Mouse (Mus musculus) liver, embryonic 11.5 days (tissue): ENCODE data around the gene Gstm6. TPM values are rescaled to one million over a fixed set of nuclear protein-coding genes. Genes with fewer than 3 reads are reported as not detected.
"Not testable (repeated sequence)": the region's sequence is repeated elsewhere in the genome, so short reads cannot be mapped to it uniquely, and the experiment has no call there.

Experiments used
- ATAC-seq: fragments of 200-750 bp; cut with Nextera tagmentation; replicated peaks from 2 replicates; pipeline ENCODE4 v1.8.0; 2017; ENCODE audit warnings: moderate number of reproducible peaks, mild to moderate bottlenecking, moderate TSS enrichment, moderate library complexity; ENCODE audit not compliant: low FRiP score
- DNase-seq: peaks from one replicate; pipeline ENCODE4 v3.0.0-alpha.2; 2017; ENCODE audit warnings: low spot score
- H3K27ac ChIP-seq: fragments of 300-500 bp; sonication (generic); 2 replicates; pipeline ENCODE4 v1.5.1; 2014; ENCODE audit warnings: mild to moderate bottlenecking, low read depth, low read length, control low read depth
- H3K27me3 ChIP-seq: fragments of 300-500 bp; sonication (generic); replicated peaks from 2 replicates; pipeline ENCODE4 v1.6.1; 2014; ENCODE audit warnings: low read length, mixed read lengths; ENCODE audit not compliant: control insufficient read depth, insufficient read depth
- H3K36me3 ChIP-seq: fragments of 300-500 bp; sonication (generic); 2 replicates; pipeline ENCODE4 v1.6.1; 2014; ENCODE audit warnings: mild to moderate bottlenecking, low read length, moderate library complexity, mixed read lengths; ENCODE audit not compliant: control insufficient read depth, insufficient read depth
- H3K4me1 ChIP-seq: fragments of 300-500 bp; sonication (generic); replicated peaks from 2 replicates; pipeline ENCODE4 v1.6.1; 2014; ENCODE audit warnings: low read length, mixed read lengths; ENCODE audit not compliant: control insufficient read depth, insufficient read depth
- H3K4me2 ChIP-seq: fragments of 300-500 bp; sonication (generic); 2 replicates; pipeline ENCODE4 v1.6.1; 2014; ENCODE audit warnings: mild to moderate bottlenecking, control low read depth, moderate library complexity
- H3K4me3 ChIP-seq: fragments of 300-500 bp; sonication (generic); 2 replicates; pipeline ENCODE4 v1.5.1; 2014; ENCODE audit warnings: low read depth, low read length, control low read depth
- H3K9ac ChIP-seq: fragments of 300-500 bp; sonication (generic); 2 replicates; pipeline ENCODE4 v1.6.1; 2014; ENCODE audit warnings: low read depth, low read length, control low read depth
- H3K9me3 ChIP-seq: fragments of 300-500 bp; sonication (generic); 2 replicates; pipeline ENCODE4 v1.6.1; 2016; ENCODE audit warnings: low read length, inconsistent platforms, mixed read lengths; ENCODE audit not compliant: control insufficient read depth
- WGBS: fragments of 180-500 bp; shearing (Covaris S2); extraction: QIAGEN DNeasy Blood & Tissue Kit; methylation state at CpG from one replicate; pipeline ENCODE4 v1.1.7; 2014; 5-methylcytosine and 5-hydroxymethylcytosine counted together
- polyA plus RNA-seq: library from polyadenylated mRNA; unstranded; fragments of >200 nt; fragmentation: Nextera tagmentation; extraction: Ambion mirVana; gene quantifications from 2 replicates; pipeline ENCODE4 v1.2.1, GENCODE M21; 2014

Gene Gstm6
- polyA plus RNA-seq, 1 experiment from 2014 or later: 9.5 TPM

- peaks cover 3% of the 10 kb centered on the region; the same call in 1 of the 2 replicates for H3K4me1 ChIP-seq
- H3K9ac ChIP-seq: no peak overlapping the region
- no peak overlapping the region for H3K4me3 ChIP-seq
- DNase-seq (no peak), ATAC-seq (no peak)
- H3K4me2 ChIP-seq: no peak overlapping the region
- no peaks in the 10 kb centered on the region for H3K36me3 ChIP-seq
- no peaks in the 10 kb centered on the region for H3K9me3 ChIP-seq
- H3K27me3 ChIP-seq: no peaks in the 10 kb centered on the region
- no peak overlapping the region for H3K27ac ChIP-seq
- 80% methylated on average over 1 of the region's 1 CpGs for WGBS
Measured at GRCm38 (mm10) chr3:107974237-107974636, 30.7 kb upstream of the Gstm6 start.

DNA sequence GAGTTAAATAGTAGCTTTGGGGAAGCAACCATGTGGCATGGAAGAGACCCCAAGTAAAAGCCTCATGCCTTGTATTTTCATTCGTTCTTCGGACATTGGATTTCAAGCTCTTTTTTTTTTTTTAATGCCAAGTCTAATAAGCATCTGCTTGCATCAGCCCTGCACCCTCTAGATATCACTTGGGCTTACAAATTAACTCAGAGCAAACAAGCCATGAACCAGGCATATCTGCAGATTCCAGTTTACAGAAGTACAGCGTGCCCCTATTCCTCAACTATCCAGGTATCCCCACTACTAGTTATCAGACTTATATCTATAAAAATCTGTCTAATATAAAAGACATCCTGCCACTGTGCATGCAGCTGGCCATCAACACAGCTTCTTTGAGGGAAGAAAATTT, 28.5 kb upstream of the Gstm6 start:
- H3K27ac ChIP-seq: no peak overlapping the region
- no peaks in the 10 kb centered on the region for H3K36me3 ChIP-seq
- WGBS: 73% methylated on average over 3 of the region's 3 CpGs
- no peak for DNase-seq
- H3K4me3 ChIP-seq: no peak overlapping the region
- H3K9ac ChIP-seq: no peak overlapping the region
- H3K27me3 ChIP-seq: no peaks in the 10 kb centered on the region
- no peaks in the 10 kb centered on the region for H3K4me1 ChIP-seq
- H3K4me2 ChIP-seq: no peak overlapping the region
- H3K9me3 ChIP-seq: no peaks in the 10 kb centered on the region
- ATAC-seq: no peak

DNA sequence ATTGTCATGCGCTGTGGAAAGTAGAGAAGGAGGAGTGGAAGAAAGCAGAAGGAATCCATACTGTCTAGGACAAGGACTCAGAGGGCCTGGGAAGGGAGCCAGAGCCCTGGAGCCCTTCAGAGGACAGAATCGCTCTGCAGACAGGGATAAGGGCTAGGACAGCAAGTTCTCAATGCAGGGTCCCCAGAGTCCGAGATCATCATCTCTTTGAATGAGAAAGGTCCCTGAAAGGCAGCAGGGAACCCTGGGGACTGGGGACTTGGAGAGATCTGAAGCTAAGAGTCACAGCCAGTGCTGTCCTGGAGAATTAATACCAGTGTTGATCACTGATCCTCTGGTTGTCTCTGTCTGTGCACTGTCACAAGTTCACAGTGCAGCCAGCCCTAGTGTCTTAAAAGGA, 27.6 kb upstream of the Gstm6 start:
- not testable (repeated sequence) for ATAC-seq, H3K4me2 ChIP-seq, H3K9ac ChIP-seq, H3K9me3 ChIP-seq, H3K4me3 ChIP-seq, H3K4me1 ChIP-seq, H3K27ac ChIP-seq, H3K36me3 ChIP-seq, DNase-seq, H3K27me3 ChIP-seq
- WGBS: 63% methylated on average over 3 of the region's 3 CpGs

GRCm38 (mm10) chr3:107968724-107969395, 25.3 kb upstream of the Gstm6 start, which contains the start of gene Gstm3:
Gene Gstm3, minus strand, starts transcription at chr3:107969283.
- ATAC-seq (0 out of 2 replicates have a peak, but pooled peaks have one; percentile 19), DNase-seq (no peak)
- peaks cover 7% of the 10 kb centered on the region for H3K4me1 ChIP-seq
- H3K4me3 ChIP-seq: no peak within 1 kb of the TSS
- H3K9me3 ChIP-seq: no peaks in the 10 kb centered on the region
- no peak within 1 kb of the TSS for H3K27ac ChIP-seq
- WGBS: 49% methylated on average over 13 of the region's 13 CpGs
- H3K27me3 ChIP-seq: no peaks in the 10 kb centered on the region
- peak within 1 kb of the TSS; percentile 26 for H3K4me2 ChIP-seq
- H3K9ac ChIP-seq: no peak within 1 kb of the TSS
- no peaks in the 10 kb centered on the region for H3K36me3 ChIP-seq

GRCm38 (mm10) chr3:107966631-107967030, 23.1 kb upstream of the Gstm6 start:
- Histone ChIP-seq H3K9ac (no peak overlapping the region), H3K4me1 (peaks cover 11% of the 10 kb centered on the region), H3K4me3 (no peak overlapping the region), H3K27me3 (no peaks in the 10 kb centered on the region), H3K27ac (no peak overlapping the region), H3K9me3 (no peaks in the 10 kb centered on the region), H3K4me2 (no peak overlapping the region), H3K36me3 (no peaks in the 10 kb centered on the region)
- no peak for ATAC-seq
- no peak for DNase-seq
- 84% methylated on average over 5 of the region's 5 CpGs for WGBS

DNA sequence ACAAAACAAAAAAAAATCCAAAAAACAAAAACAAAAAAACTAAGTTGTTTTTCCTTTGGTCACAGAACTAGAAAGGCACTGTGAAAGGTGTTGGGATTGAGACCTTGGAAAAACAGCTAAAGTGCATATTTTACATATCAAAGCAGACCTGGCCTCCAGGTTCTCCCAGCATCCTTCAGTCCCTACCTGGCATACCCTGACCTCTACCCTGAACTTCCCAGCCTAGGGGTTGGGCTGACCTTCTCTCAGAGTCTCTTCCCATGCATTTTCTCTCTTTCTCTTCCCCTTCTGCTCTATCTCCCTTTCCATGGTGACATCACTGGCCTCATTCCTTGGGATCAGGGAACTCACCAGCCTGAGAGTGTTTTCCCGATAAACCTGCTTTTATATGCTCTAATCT, 22.0 kb upstream of the Gstm6 start:
- H3K4me3 ChIP-seq: no peak overlapping the region
- 76% methylated on average over 1 of the region's 1 CpGs for WGBS
- DNase-seq (no peak), ATAC-seq (no peak)
- no peak overlapping the region for H3K27ac ChIP-seq
- no peak overlapping the region for H3K4me2 ChIP-seq
- H3K36me3 ChIP-seq: no peaks in the 10 kb centered on the region
- no peaks in the 10 kb centered on the region for H3K9me3 ChIP-seq
- peaks cover 11% of the 10 kb centered on the region for H3K4me1 ChIP-seq
- no peak overlapping the region for H3K9ac ChIP-seq
- no peaks in the 10 kb centered on the region for H3K27me3 ChIP-seq

GRCm38 (mm10) chr3:107964656-107965308, 21.2 kb upstream of the Gstm6 start:
- Histone ChIP-seq H3K27me3 (no peaks in the 10 kb centered on the region), H3K27ac (peak overlapping the region; percentile 40; the same call in 1 of the 2 replicates), H3K4me3 (no peak overlapping the region), H3K36me3 (no peaks in the 10 kb centered on the region), H3K4me1 (peaks cover 11% of the 10 kb centered on the region), H3K9ac (no peak overlapping the region), H3K9me3 (no peaks in the 10 kb centered on the region), H3K4me2 (peak overlapping the region; percentile 31)
- DNase-seq (no peak), ATAC-seq (peak; percentile 37)
- WGBS: 48% methylated on average over 5 of the region's 5 CpGs

GRCm38 (mm10) chr3:107964026-107964425, 20.5 kb upstream of the Gstm6 start:
- H3K9ac ChIP-seq: no peak overlapping the region
- DNase-seq (no peak), ATAC-seq (peak; percentile 70)
- no peak overlapping the region; the same call in 1 of the 2 replicates for H3K27ac ChIP-seq
- no peaks in the 10 kb centered on the region for H3K9me3 ChIP-seq
- H3K4me3 ChIP-seq: no peak overlapping the region
- H3K4me1 ChIP-seq: peaks cover 11% of the 10 kb centered on the region
- WGBS: 51% methylated on average over 4 of the region's 4 CpGs
- H3K27me3 ChIP-seq: no peaks in the 10 kb centered on the region
- peak overlapping the region; percentile 31 for H3K4me2 ChIP-seq
- H3K36me3 ChIP-seq: no peaks in the 10 kb centered on the region

GRCm38 (mm10) chr3:107955260-107955659, 11.7 kb upstream of the Gstm6 start:
- WGBS: 80% methylated on average over 8 of the region's 9 CpGs
- H3K4me3 ChIP-seq: not testable (repeated sequence)

More at GRCm38 (mm10) chr3:107955260-107955659, 11.7 kb upstream of the Gstm6 start:
- H3K4me2 ChIP-seq, H3K9me3 ChIP-seq, H3K36me3 ChIP-seq, DNase-seq, H3K27me3 ChIP-seq, H3K9ac ChIP-seq, H3K4me1 ChIP-seq, H3K27ac ChIP-seq, ATAC-seq: not testable (repeated sequence)
